Mouse (Mus musculus) left cerebral cortex, adult 8-10 months (tissue): ENCODE measurements around the gene Mtrex. TPM values are rescaled to one million over a fixed set of nuclear protein-coding genes. Genes with fewer than 3 reads are reported as not detected.

Experiments
- DNase-seq, 2 experiments: peaks; one replicate each; pipeline ENCODE4 v3.0.0; 2022; ENCODE audit warnings: low spot score in 2 of 2
- total RNA-seq, 4 experiments: library from RNA; stranded (reverse); gene quantifications; 2 replicates each; pipeline ENCODE4 v1.2.4; 2022

Mtrex gene
- total RNA-seq, 4 experiments from 2014 or later = 39.1 to 45.2 (median 43.3) TPM

DNA sequence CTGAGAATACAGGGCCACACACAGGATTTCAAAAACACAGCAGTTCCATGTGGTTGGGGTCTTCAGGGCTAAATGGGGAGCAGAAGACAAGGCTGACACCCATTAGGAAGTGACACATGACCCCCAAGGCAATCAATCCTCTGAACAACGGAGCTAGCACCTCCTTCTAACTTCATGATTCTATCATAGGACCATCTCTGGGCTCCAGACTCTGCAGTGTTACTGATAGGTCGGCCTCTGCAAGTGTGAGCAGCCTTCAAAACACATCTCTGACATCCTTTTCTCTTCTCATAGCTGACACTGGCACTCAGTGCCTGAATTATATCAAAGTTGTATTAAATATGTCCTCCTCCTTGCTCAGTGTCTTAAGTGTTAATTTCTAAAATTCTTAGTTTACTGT lies 94.6 kb downstream of the Mtrex start:
- no peak for DNase-seq

GRCm38 (mm10) chr13:112829619-112830018 lies 97.6 kb downstream of the Mtrex start:
- DNase-seq = no peak

- no peak for DNase-seq
Measured at GRCm38 (mm10) chr13:112825479-112825878, 101.7 kb downstream of the Mtrex start.

GRCm38 (mm10) chr13:112823911-112824648 lies 103.1 kb downstream of the Mtrex start:
- DNase-seq = no peak

- no peak for DNase-seq
Measured at GRCm38 (mm10) chr13:112823236-112823910, 103.8 kb downstream of the Mtrex start.

- no peak for DNase-seq
Measured at GRCm38 (mm10) chr13:112822413-112822812, 104.8 kb downstream of the Mtrex start.

- no peak for DNase-seq
Measured at GRCm38 (mm10) chr13:112818125-112818524, 109.1 kb downstream of the Mtrex start.

Other genes with a start within 250 kb of the Mtrex start
- gene Plpp1, start 126.6 kb downstream of the Mtrex start, total RNA-seq = 10 to 100 TPM; 28.5 to 32.2 (median 29.3) TPM
- 10 to 100 TPM; 18.0 to 23.3 (median 22.7) TPM for gene Dhx29, start 56 bp upstream of the Mtrex start, total RNA-seq
- gene Ccno, start 60.4 kb upstream of the Mtrex start, total RNA-seq = 1 to 10 TPM; 1.8 to 3.6 (median 3.1) TPM
- 1 to 10 TPM in 1 of 4 experiments, under 1 TPM in 3; 0.74 to 1.3 (median 0.86) TPM for gene Mcidas, start 66.4 kb upstream of the Mtrex start, total RNA-seq
- gene Cdc20b, start 107.7 kb upstream of the Mtrex start, total RNA-seq = not detected
- 1 to 10 TPM; 4.3 to 8.4 (median 6.3) TPM for gene Gpx8, start 119.0 kb upstream of the Mtrex start, total RNA-seq
- not detected for gene Gzma, start 173.6 kb upstream of the Mtrex start, total RNA-seq